Mouse (Mus musculus) kidney, postnatal 0 days (tissue): ENCODE measurements around the gene Nutm1. TPM values are rescaled to one million over a fixed set of nuclear protein-coding genes. Genes with fewer than 3 reads are reported as not detected.
A peak's percentile ranks its signal among the peaks of the same experiment; 100 is the strongest.

Experiments
- ATAC-seq: fragments of 200-750 bp; cut with Nextera tagmentation; replicated peaks from 2 replicates; pipeline ENCODE4 v1.8.0; 2017; ENCODE audit warnings: low read depth, moderate number of reproducible peaks, moderate TSS enrichment, moderate library complexity; ENCODE audit not compliant: low FRiP score
- DNase-seq: peaks from one replicate; pipeline ENCODE4 v3.0.0-alpha.2; 2016; ENCODE audit warnings: low spot score
- H3K27ac ChIP-seq: fragments of 300-500 bp; sonication (generic); 2 replicates; pipeline ENCODE4 v1.5.1; 2014; ENCODE audit warnings: mild to moderate bottlenecking
- H3K27me3 ChIP-seq: fragments of 300-500 bp; sonication (generic); 2 replicates; pipeline ENCODE4 v1.6.1; 2014; ENCODE audit warnings: low read length, mixed read lengths; ENCODE audit not compliant: insufficient read depth
- H3K36me3 ChIP-seq: fragments of 300-500 bp; sonication (generic); 2 replicates; pipeline ENCODE4 v1.6.1; 2014; ENCODE audit warnings: low read length, mixed read lengths; ENCODE audit not compliant: insufficient read depth
- H3K4me1 ChIP-seq: fragments of 300-500 bp; sonication (generic); replicated peaks from 2 replicates; pipeline ENCODE4 v1.6.1; 2014; ENCODE audit warnings: antibody characterized with exemption, low read length, mixed read lengths; ENCODE audit not compliant: insufficient read depth
- H3K4me2 ChIP-seq: fragments of 300-500 bp; sonication (generic); 2 replicates; pipeline ENCODE4 v1.6.1; 2014; ENCODE audit warnings: mild to moderate bottlenecking, low read length, moderate library complexity, mixed read lengths
- H3K4me3 ChIP-seq: fragments of 300-500 bp; sonication (generic); replicated peaks from 2 replicates; pipeline ENCODE4 v1.5.1; 2014; ENCODE audit warnings: low read depth, low read length
- H3K9ac ChIP-seq: fragments of 300-500 bp; sonication (generic); 2 replicates; pipeline ENCODE4 v1.6.1; 2014; ENCODE audit warnings: low read depth, low read length
- H3K9me3 ChIP-seq: fragments of 300-500 bp; sonication (generic); replicated peaks from 2 replicates; pipeline ENCODE4 v1.6.1; 2016; ENCODE audit warnings: low read length, inconsistent platforms, mixed read lengths
- CTCF ChIP-seq: IDR thresholded peaks from 2 replicates; pipeline ENCODE4 v1.5.1; 2016; ENCODE audit warnings: antibody characterized with exemption, low read depth, mild to moderate bottlenecking, moderate library complexity
- WGBS: fragments of 180-500 bp; shearing (Covaris S2); extraction: QIAGEN DNeasy Blood & Tissue Kit; methylation state at CpG from one replicate; pipeline ENCODE4 v1.1.7; 2014; 5-methylcytosine and 5-hydroxymethylcytosine counted together
- polyA plus RNA-seq: library from polyadenylated mRNA; unstranded; fragments of >200 nt; fragmentation: Nextera tagmentation; extraction: Ambion mirVana; gene quantifications from 2 replicates; pipeline ENCODE4 v1.2.1, GENCODE M21; 2015

The Nutm1 gene
- 0.05 TPM in 2 replicates for polyA plus RNA-seq

- 69% methylated on average over 10 of the region's 10 CpGs for WGBS
- H3K9me3 ChIP-seq: no peaks in the 10 kb centered on the region
- H3K9ac ChIP-seq: no peak within 1 kb of the TSS
- H3K4me1 ChIP-seq: peaks cover 10% of the 10 kb centered on the region; the same call in 1 of the 2 replicates
- no peaks in the 10 kb centered on the region for H3K27me3 ChIP-seq
- DNase-seq (no peak), ATAC-seq (no peak)
- H3K27ac ChIP-seq: no peak within 1 kb of the TSS
- no peak within 1 kb of the TSS for H3K4me3 ChIP-seq
- H3K36me3 ChIP-seq: no peaks in the 10 kb centered on the region
- TF ChIP-seq CTCF: peak; percentile 41
- H3K4me2 ChIP-seq: no peak within 1 kb of the TSS
These were observed at the start of gene Nutm1 for GRCm38 (mm10) chr2:112259241-112259962. Gene Nutm1, minus strand, starts transcription at chr2:112259291.

GRCm38 (mm10) chr2:112308671-112309070 is 49.6 kb upstream of the Nutm1 start:
- Histone ChIP-seq H3K27ac (no peak overlapping the region), H3K9ac (no peak overlapping the region), H3K4me1 (0 out of 2 replicates have a peak, but pooled peaks cover 3% of the 10 kb centered on the region), H3K36me3 (no peaks in the 10 kb centered on the region), H3K4me2 (no peak overlapping the region), H3K4me3 (no peak overlapping the region), H3K27me3 (no peaks in the 10 kb centered on the region), H3K9me3 (no peaks in the 10 kb centered on the region)
- no peak for ATAC-seq
- 82% methylated on average over 3 of the region's 3 CpGs for WGBS
- TF ChIP-seq CTCF: no peak
- no peak for DNase-seq

GRCm38 (mm10) chr2:112298221-112298620 is 39.1 kb upstream of the Nutm1 start:
- no peak overlapping the region for H3K9ac ChIP-seq
- 88% methylated on average over 4 of the region's 4 CpGs for WGBS
- DNase-seq: no peak
- H3K4me3 ChIP-seq: no peak overlapping the region
- no peak for TF ChIP-seq CTCF
- H3K4me2 ChIP-seq: no peak overlapping the region
- H3K27ac ChIP-seq: no peak overlapping the region
- H3K36me3 ChIP-seq: no peaks in the 10 kb centered on the region
- ATAC-seq: no peak
- H3K9me3 ChIP-seq: no peaks in the 10 kb centered on the region
- H3K4me1 ChIP-seq: no peaks in the 10 kb centered on the region
- H3K27me3 ChIP-seq: no peaks in the 10 kb centered on the region

GRCm38 (mm10) chr2:112296211-112296610 is 37.1 kb upstream of the Nutm1 start:
- Histone ChIP-seq H3K9ac (no peak overlapping the region), H3K4me1 (no peaks in the 10 kb centered on the region), H3K36me3 (no peaks in the 10 kb centered on the region), H3K27me3 (no peaks in the 10 kb centered on the region), H3K9me3 (no peaks in the 10 kb centered on the region), H3K4me2 (no peak overlapping the region), H3K27ac (no peak overlapping the region), H3K4me3 (no peak overlapping the region)
- DNase-seq (no peak), ATAC-seq (no peak)
- WGBS: 81% methylated on average over 3 of the region's 3 CpGs
- no peak for TF ChIP-seq CTCF

DNA sequence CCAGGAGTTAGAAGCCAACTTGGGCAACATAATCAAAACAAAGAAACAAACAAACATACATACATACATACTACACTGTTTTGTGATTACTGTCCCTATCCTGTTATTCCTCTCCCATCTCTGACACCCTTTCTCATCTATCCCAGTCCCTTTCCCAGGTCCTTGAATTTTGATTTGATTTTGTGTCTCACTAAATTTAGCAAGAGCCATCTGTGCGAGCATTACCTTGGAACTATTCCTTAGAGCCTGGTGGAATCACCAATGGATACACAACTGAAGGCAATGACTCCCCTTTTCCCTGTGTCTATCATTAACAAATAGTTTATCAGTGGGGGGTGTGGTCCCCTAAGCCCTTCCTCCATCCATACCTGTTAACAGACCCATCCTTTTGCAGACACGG is 33.7 kb upstream of the Nutm1 start:
- Histone ChIP-seq H3K9ac (no peak overlapping the region), H3K4me2 (no peak overlapping the region), H3K9me3 (no peaks in the 10 kb centered on the region), H3K27me3 (no peaks in the 10 kb centered on the region), H3K36me3 (no peaks in the 10 kb centered on the region), H3K4me3 (no peak overlapping the region), H3K4me1 (no peaks in the 10 kb centered on the region), H3K27ac (no peak overlapping the region)
- no peak for ATAC-seq
- DNase-seq: no peak
- WGBS: 88% methylated on average over 2 of the region's 2 CpGs
- no peak for TF ChIP-seq CTCF

DNA sequence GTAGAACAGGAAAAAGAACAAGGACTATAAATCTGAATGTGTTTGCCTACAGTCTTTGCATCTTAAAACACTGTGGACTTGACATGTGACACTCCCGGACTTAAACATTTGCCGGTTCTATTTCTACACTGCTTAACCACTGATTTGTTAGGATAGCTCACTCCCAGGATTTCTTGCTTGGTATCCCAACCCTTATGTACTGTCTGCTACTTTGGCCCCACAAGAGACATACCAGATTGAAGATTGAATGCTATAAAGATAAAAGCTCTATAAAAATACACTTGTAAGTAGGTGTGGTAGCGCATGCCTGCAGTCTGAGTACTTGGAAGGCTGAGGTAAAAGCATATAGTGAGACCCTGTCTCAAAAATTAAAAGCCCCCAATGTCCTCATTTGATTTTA is 30.4 kb upstream of the Nutm1 start:
- ATAC-seq: no peak
- H3K4me2 ChIP-seq: no peak overlapping the region
- TF ChIP-seq CTCF: no peak
- H3K27ac ChIP-seq: no peak overlapping the region
- no peak overlapping the region for H3K4me3 ChIP-seq
- 82% methylated on average over 3 of the region's 3 CpGs for WGBS
- no peak for DNase-seq
- no peak overlapping the region for H3K9ac ChIP-seq
- H3K9me3 ChIP-seq: no peaks in the 10 kb centered on the region
- H3K27me3 ChIP-seq: no peaks in the 10 kb centered on the region
- H3K36me3 ChIP-seq: no peaks in the 10 kb centered on the region
- H3K4me1 ChIP-seq: no peaks in the 10 kb centered on the region
